Mouse (Mus musculus) hindbrain, embryonic 14.5 days (tissue): ENCODE measurements at regions not wholly inside any gene's neighbourhood (a gene's known extent, or its start where the extent isn't known, plus 50 kb on each side); places are given as distances from the start of the nearest gene placed in this dataset. TPM values are rescaled to one million over a fixed set of nuclear protein-coding genes. Genes with fewer than 3 reads are reported as not detected.
"Not testable (repeated sequence)": the region's sequence is repeated elsewhere in the genome, so short reads cannot be mapped to it uniquely, and the experiment has no call there.

ENCODE experiments used
- ATAC-seq: fragments of 200-750 bp; cut with Nextera tagmentation; 2 replicates; pipeline ENCODE4 v1.8.0; 2017; ENCODE audit warnings: moderate number of reproducible peaks, mild to moderate bottlenecking, moderate TSS enrichment, moderate library complexity; ENCODE audit not compliant: low FRiP score
- DNase-seq: peaks from one replicate; pipeline ENCODE4 v3.0.0-alpha.2; 2015; ENCODE audit warnings: low spot score
- H3K27ac ChIP-seq: fragments of 300-500 bp; sonication (generic); 2 replicates; pipeline ENCODE4 v1.5.1; 2014; ENCODE audit warnings: mild to moderate bottlenecking, moderate library complexity
- H3K27me3 ChIP-seq: fragments of 300-500 bp; sonication (generic); 2 replicates; pipeline ENCODE4 v1.6.1; 2014; ENCODE audit warnings: mild to moderate bottlenecking, low read length, mixed read lengths; ENCODE audit not compliant: control insufficient read depth, insufficient read depth
- H3K36me3 ChIP-seq: fragments of 300-500 bp; sonication (generic); replicated peaks from 2 replicates; pipeline ENCODE4 v1.6.1; 2014; ENCODE audit not compliant: control insufficient read depth, insufficient read depth
- H3K4me1 ChIP-seq: fragments of 300-500 bp; sonication (generic); replicated peaks from 2 replicates; pipeline ENCODE4 v1.6.1; 2014; ENCODE audit warnings: antibody characterized with exemption, low read length, mixed read lengths; ENCODE audit not compliant: control insufficient read depth, insufficient read depth
- H3K4me2 ChIP-seq: fragments of 300-500 bp; sonication (generic); replicated peaks from 2 replicates; pipeline ENCODE4 v1.6.1; 2014; ENCODE audit warnings: mild to moderate bottlenecking, moderate library complexity
- H3K4me3 ChIP-seq: fragments of 300-500 bp; sonication (generic); replicated peaks from 2 replicates; pipeline ENCODE4 v1.5.1; 2014; ENCODE audit warnings: mild to moderate bottlenecking, low read length
- H3K9ac ChIP-seq: fragments of 300-500 bp; sonication (generic); 2 replicates; pipeline ENCODE4 v1.6.1; 2014
- H3K9me3 ChIP-seq: fragments of 300-500 bp; sonication (generic); 2 replicates; pipeline ENCODE4 v1.6.1; 2016; ENCODE audit warnings: low read length; ENCODE audit not compliant: control insufficient read depth
- WGBS: fragments of 180-500 bp; shearing (Covaris S2); extraction: QIAGEN DNeasy Blood & Tissue Kit; methylation state at CpG from one replicate; pipeline ENCODE4 v1.1.7; 2014; 5-methylcytosine and 5-hydroxymethylcytosine counted together
- microRNA-seq: library from miRNA; unstranded; fragments of <30 nt; microRNA quantifications from one replicate; pipeline ENCODE4, GENCODE M21; 2016

DNA sequence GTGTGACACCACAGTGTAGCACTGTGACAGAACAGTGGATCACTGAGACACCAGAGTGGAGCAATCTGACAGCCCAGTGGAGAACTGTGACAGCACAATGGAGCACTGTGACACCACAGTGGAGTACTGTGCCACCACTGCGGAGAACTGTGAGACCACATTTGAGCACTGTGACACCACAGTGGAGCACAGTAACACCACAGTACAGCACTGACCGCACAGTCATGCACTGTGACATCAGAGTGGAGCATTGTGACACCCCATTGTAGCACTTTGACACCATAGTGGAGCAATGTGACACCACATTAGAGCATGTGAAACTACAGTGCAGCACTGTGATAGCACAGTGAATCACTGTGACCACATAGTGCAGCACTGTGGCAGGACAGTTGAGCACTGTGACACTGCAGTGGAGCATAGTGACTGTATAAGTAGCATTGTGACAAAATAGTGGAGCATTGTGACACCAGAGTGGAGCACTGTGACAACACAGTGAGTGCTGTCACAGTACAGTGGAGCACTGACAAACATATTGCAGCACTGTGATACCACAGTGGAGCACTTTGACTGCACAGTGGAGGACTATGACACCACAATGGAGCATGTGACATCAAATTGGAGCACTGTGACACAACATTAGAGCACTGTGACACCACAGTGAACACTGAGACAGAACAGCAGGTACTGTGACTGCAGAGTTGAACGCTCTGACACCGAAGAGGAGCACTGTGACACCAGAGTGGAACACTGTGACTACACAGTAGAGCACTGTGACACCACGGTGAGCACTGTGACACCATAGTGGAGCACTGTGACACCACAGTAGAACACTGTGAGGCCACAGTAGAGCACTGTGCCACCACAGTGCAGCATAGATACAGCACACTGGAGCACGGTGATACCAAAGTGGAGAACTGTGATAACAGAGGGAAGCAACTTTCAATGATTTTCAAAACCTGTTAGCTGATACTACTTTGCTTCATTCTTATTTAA, 81.4 kb upstream of the Vmn1r2 start:
- Histone ChIP-seq H3K4me2 (no peak overlapping the region), H3K4me1 (no peaks in the 10 kb centered on the region), H3K27me3 (no peaks in the 10 kb centered on the region), H3K9me3 (peaks cover 85% of the 10 kb centered on the region), H3K27ac (no peak overlapping the region), H3K4me3 (no peak overlapping the region), H3K36me3 (no peaks in the 10 kb centered on the region), H3K9ac (no peak overlapping the region)
- no peak for ATAC-seq
- no peak for DNase-seq
- WGBS, result 65% methylated on average over 6 of the region's 6 CpGs

DNA sequence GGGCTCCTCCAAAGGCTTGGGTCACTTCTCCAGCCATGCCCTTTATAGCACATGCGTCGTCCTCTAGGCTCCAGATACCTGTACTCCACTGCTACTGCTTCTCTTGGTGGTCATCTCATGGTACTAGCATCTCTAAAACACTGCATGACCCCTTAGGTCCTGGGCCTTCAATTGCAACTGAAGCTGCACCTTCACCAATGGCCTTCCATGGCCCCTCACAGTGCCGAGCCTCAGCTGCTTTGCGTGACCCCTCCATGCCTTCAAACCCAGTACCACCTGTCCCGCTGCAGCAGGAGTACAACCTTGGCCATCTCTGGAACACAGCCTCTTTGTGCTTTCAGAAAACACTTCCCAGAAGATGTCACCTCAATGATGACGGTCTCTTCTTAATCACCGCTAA, 79.5 kb upstream of the Vmn1r2 start:
- peaks cover 72% of the 10 kb centered on the region for H3K9me3 ChIP-seq
- H3K9ac ChIP-seq, H3K36me3 ChIP-seq, H3K4me1 ChIP-seq, H3K4me3 ChIP-seq, H3K27me3 ChIP-seq, H3K4me2 ChIP-seq, H3K27ac ChIP-seq, ATAC-seq, DNase-seq: not testable (repeated sequence)
- 81% methylated on average over 7 of the region's 7 CpGs for WGBS

DNA sequence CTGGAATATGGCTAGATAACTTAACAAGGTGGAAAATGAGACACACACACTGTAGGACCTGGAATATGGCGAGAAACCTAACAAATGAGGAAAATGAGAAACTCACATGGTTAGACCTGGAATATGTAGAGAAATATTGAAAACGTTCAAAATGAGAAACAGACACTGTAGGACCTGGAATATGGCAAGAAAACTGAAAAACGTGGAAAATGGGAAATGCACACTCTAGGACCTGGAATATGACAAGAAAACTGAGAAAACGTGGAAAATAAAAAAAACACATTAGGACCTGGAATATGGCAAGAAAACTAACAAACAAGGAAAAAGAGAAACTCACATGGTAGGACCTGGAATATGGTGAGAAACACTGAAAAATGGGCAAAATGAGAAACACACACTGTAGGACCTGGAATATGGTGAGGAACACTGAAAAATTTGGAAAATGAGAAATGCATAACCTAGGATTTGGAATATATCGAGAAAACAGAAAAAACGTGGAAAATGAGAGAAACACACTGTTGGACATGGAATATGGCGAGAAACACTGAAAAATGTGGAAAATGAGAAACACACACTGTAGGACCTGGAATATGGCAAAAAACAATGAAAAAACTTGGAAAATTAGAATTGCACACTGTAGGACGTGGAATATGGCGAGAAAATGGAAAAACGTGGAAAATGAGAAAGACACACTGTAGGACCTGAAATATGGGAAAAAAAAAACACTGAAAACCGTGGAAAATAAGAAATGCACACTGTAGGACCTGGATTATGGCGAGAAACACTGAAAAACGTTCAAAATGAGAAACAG, 77.3 kb upstream of the Vmn1r2 start:
- Histone ChIP-seq H3K27me3 (no peaks in the 10 kb centered on the region), H3K36me3 (no peaks in the 10 kb centered on the region), H3K4me2 (no peak overlapping the region), H3K4me1 (no peaks in the 10 kb centered on the region), H3K4me3 (no peak overlapping the region), H3K27ac (no peak overlapping the region), H3K9ac (no peak overlapping the region), H3K9me3 (peaks cover 50% of the 10 kb centered on the region)
- ATAC-seq (peak; percentile 49), DNase-seq (no peak)
- WGBS, result 70% methylated on average over 13 of the region's 13 CpGs

- H3K36me3 ChIP-seq, result no peaks in the 10 kb centered on the region
- H3K4me2 ChIP-seq, result no peak overlapping the region
- WGBS, result 86% methylated on average over 11 of the region's 11 CpGs
- H3K9ac ChIP-seq, result no peak overlapping the region
- DNase-seq (no peak), ATAC-seq (peak; percentile 31)
- H3K4me1 ChIP-seq, result no peaks in the 10 kb centered on the region
- no peak overlapping the region for H3K27ac ChIP-seq
- peaks cover 44% of the 10 kb centered on the region for H3K9me3 ChIP-seq
- no peaks in the 10 kb centered on the region for H3K27me3 ChIP-seq
- no peak overlapping the region for H3K4me3 ChIP-seq
These were observed 76.8 kb upstream of the Vmn1r2 start for GRCm38 (mm10) chr4:3090378-3090735.

- Histone ChIP-seq H3K9me3 (peaks cover 40% of the 10 kb centered on the region), H3K4me1 (no peaks in the 10 kb centered on the region), H3K27ac (no peak overlapping the region), H3K9ac (no peak overlapping the region), H3K36me3 (no peaks in the 10 kb centered on the region), H3K4me2 (no peak overlapping the region), H3K27me3 (no peaks in the 10 kb centered on the region), H3K4me3 (no peak overlapping the region)
- peak; percentile 74 for ATAC-seq
- DNase-seq, result no peak
- 80% methylated on average over 9 of the region's 9 CpGs for WGBS
These were observed 76.4 kb upstream of the Vmn1r2 start for GRCm38 (mm10) chr4:3090742-3091141.

Small RNA genes lying in the stretch of these regions (microRNA-seq; reads per million reads assigned to microRNA genes)
- not detected for gene Gm27878
